Mouse (Mus musculus): Measurements from ENCODE around the gene Bbx. TPM values are rescaled to one million over a fixed set of nuclear protein-coding genes. Genes with fewer than 3 reads are reported as not detected.

Bbx gene
- polyA plus RNA-seq, 1 experiment: 116 TPM

DNA sequence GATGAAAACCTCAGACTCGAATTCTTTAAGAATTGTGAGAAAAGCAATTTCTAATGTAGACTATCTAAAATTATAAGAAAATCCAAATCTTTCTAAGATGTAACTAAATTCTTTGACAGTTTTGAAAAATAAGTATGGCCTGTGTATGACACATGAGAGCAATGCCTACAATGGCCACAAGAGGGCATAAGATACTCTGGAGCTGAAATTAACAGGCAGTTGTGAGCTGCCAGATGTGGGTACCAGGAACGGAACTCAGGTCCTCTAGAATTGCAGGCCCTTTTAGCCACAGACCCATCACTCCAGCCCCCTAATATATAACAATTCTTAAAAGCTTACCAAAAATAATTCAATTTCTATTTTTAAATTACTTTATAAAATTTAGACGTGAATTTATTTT lies 57.6 kb downstream of the Bbx start:
- no peaks in the 10 kb centered on the region for H3K36me3 ChIP-seq (ENCODE audit: control insufficient read depth, insufficient read depth, low read length, poor library complexity, severe bottlenecking)
- no peak overlapping the region for H3K9ac ChIP-seq (ENCODE audit: low read depth, poor library complexity, severe bottlenecking)

DNA sequence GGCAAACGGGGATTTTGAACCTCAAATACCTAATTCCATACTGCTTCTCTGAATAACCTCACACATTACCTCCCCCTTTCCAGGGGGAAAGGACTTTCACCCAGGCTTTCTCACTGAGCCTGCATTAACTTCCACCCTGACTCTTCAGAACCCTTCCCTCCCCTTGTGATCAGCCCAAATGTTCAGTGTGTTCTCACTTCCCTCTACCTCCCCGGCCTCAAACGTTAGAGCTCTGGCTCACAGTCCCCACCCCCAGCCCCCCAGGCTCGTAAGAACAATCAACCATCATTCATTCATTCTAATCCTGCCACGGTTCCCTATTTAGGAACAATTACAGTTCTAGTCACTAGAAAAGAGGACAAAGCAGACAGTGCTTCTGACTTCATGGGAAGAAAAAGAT lies 58.5 kb downstream of the Bbx start:
- Histone ChIP-seq H3K9ac (ENCODE audit: low read depth, poor library complexity, severe bottlenecking) (no peak overlapping the region), H3K9me3 (replicated peaks; ENCODE audit: control insufficient read depth, insufficient read depth, low read length, poor library complexity, severe bottlenecking) (no peaks in the 10 kb centered on the region), H3K27ac (ENCODE audit: insufficient read depth, low read length) (no peak overlapping the region), H3K27me3 (ENCODE audit: control insufficient read depth, insufficient read depth, low read length, poor library complexity, severe bottlenecking) (no peaks in the 10 kb centered on the region), H3K36me3 (ENCODE audit: control insufficient read depth, insufficient read depth, low read length, poor library complexity, severe bottlenecking) (no peaks in the 10 kb centered on the region), H3K4me3 (ENCODE audit: low read depth, low read length) (no peak overlapping the region), H3K4me1 (ENCODE audit: control insufficient read depth, insufficient read depth, low read length) (no peaks in the 10 kb centered on the region)
- TF ChIP-seq POLR2A (IDR thresholded peaks at IDR 0.05; ENCODE audit: insufficient read depth, low read length) (no peak), CTCF (IDR thresholded peaks at IDR 0.05; ENCODE audit: low read depth, low read length) (no peak), EP300 (IDR thresholded peaks at IDR 0.05; ENCODE audit: insufficient read depth, low read depth, low read length) (no peak)

More for the DNA sequence above, 57.6 kb downstream of the Bbx start:
- H3K9me3 ChIP-seq (replicated peaks; ENCODE audit: control insufficient read depth, insufficient read depth, low read length, poor library complexity, severe bottlenecking): no peaks in the 10 kb centered on the region
- no peaks in the 10 kb centered on the region for H3K4me1 ChIP-seq (ENCODE audit: control insufficient read depth, insufficient read depth, low read length)
- no peaks in the 10 kb centered on the region for H3K27me3 ChIP-seq (ENCODE audit: control insufficient read depth, insufficient read depth, low read length, poor library complexity, severe bottlenecking)
- no peak overlapping the region for H3K4me3 ChIP-seq (ENCODE audit: low read depth, low read length)
- no peak overlapping the region for H3K27ac ChIP-seq (ENCODE audit: insufficient read depth, low read length)
- no peak for TF ChIP-seq EP300 (IDR thresholded peaks at IDR 0.05; ENCODE audit: insufficient read depth, low read depth, low read length)
- TF ChIP-seq CTCF (IDR thresholded peaks at IDR 0.05; ENCODE audit: low read depth, low read length): peak; percentile 32

GRCm38 (mm10) chr16:50372543-50372942 lies 59.6 kb downstream of the Bbx start:
- TF ChIP-seq POLR2A (IDR thresholded peaks at IDR 0.05; ENCODE audit: insufficient read depth, low read length): no peak
- no peak for TF ChIP-seq CTCF (IDR thresholded peaks at IDR 0.05; ENCODE audit: low read depth, low read length)
- TF ChIP-seq EP300 (IDR thresholded peaks at IDR 0.05; ENCODE audit: insufficient read depth, low read depth, low read length): no peak
- H3K9ac ChIP-seq (ENCODE audit: low read depth, poor library complexity, severe bottlenecking): no peak overlapping the region
- no peaks in the 10 kb centered on the region for H3K9me3 ChIP-seq (replicated peaks; ENCODE audit: control insufficient read depth, insufficient read depth, low read length, poor library complexity, severe bottlenecking)
- H3K27me3 ChIP-seq (ENCODE audit: control insufficient read depth, insufficient read depth, low read length, poor library complexity, severe bottlenecking): no peaks in the 10 kb centered on the region
- no peaks in the 10 kb centered on the region for H3K36me3 ChIP-seq (ENCODE audit: control insufficient read depth, insufficient read depth, low read length, poor library complexity, severe bottlenecking)
- no peak overlapping the region for H3K27ac ChIP-seq (ENCODE audit: insufficient read depth, low read length)
- H3K4me1 ChIP-seq (ENCODE audit: control insufficient read depth, insufficient read depth, low read length): no peaks in the 10 kb centered on the region
- no peak overlapping the region for H3K4me3 ChIP-seq (ENCODE audit: low read depth, low read length)

DNA sequence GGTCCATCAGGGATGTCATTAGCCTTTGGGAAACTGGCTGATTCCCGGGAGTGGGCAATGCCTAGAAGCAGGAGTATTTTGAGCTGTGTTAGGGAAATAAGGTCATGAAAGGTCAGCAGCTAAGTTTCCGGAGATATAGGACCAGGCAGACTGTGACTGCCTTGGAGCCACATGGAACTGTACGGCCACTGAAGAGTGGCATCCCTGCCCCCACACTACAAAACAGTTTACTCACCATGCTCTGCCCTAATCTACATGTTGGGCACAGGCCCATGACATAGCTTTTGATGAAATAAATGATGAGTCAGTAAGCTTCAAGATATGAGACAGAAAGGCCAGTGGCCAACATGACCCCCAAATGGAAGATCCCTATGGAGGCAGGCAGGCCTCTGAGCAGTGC lies 60.7 kb downstream of the Bbx start:
- no peak for TF ChIP-seq EP300 (IDR thresholded peaks at IDR 0.05; ENCODE audit: insufficient read depth, low read depth, low read length)
- no peak for TF ChIP-seq CTCF (IDR thresholded peaks at IDR 0.05; ENCODE audit: low read depth, low read length)
- TF ChIP-seq POLR2A (IDR thresholded peaks at IDR 0.05; ENCODE audit: insufficient read depth, low read length): no peak
- Histone ChIP-seq H3K9ac (ENCODE audit: low read depth, poor library complexity, severe bottlenecking) (no peak overlapping the region), H3K4me1 (ENCODE audit: control insufficient read depth, insufficient read depth, low read length) (no peaks in the 10 kb centered on the region), H3K27ac (ENCODE audit: insufficient read depth, low read length) (no peak overlapping the region), H3K9me3 (replicated peaks; ENCODE audit: control insufficient read depth, insufficient read depth, low read length, poor library complexity, severe bottlenecking) (no peaks in the 10 kb centered on the region), H3K27me3 (ENCODE audit: control insufficient read depth, insufficient read depth, low read length, poor library complexity, severe bottlenecking) (no peaks in the 10 kb centered on the region), H3K4me3 (ENCODE audit: low read depth, low read length) (no peak overlapping the region), H3K36me3 (ENCODE audit: control insufficient read depth, insufficient read depth, low read length, poor library complexity, severe bottlenecking) (no peaks in the 10 kb centered on the region)

- TF ChIP-seq EP300 (IDR thresholded peaks at IDR 0.05; ENCODE audit: insufficient read depth, low read depth, low read length) (no peak), POLR2A (IDR thresholded peaks at IDR 0.05; ENCODE audit: insufficient read depth, low read length) (no peak), CTCF (IDR thresholded peaks at IDR 0.05; ENCODE audit: low read depth, low read length) (no peak)
- H3K36me3 ChIP-seq (ENCODE audit: control insufficient read depth, insufficient read depth, low read length, poor library complexity, severe bottlenecking): no peaks in the 10 kb centered on the region
- H3K27ac ChIP-seq (ENCODE audit: insufficient read depth, low read length): no peak overlapping the region
- no peaks in the 10 kb centered on the region for H3K9me3 ChIP-seq (replicated peaks; ENCODE audit: control insufficient read depth, insufficient read depth, low read length, poor library complexity, severe bottlenecking)
- H3K4me1 ChIP-seq (ENCODE audit: control insufficient read depth, insufficient read depth, low read length): no peaks in the 10 kb centered on the region
- H3K9ac ChIP-seq (ENCODE audit: low read depth, poor library complexity, severe bottlenecking): no peak overlapping the region
- no peak overlapping the region for H3K4me3 ChIP-seq (ENCODE audit: low read depth, low read length)
- no peaks in the 10 kb centered on the region for H3K27me3 ChIP-seq (ENCODE audit: control insufficient read depth, insufficient read depth, low read length, poor library complexity, severe bottlenecking)
Observed at GRCm38 (mm10) chr16:50370423-50370822, 61.8 kb downstream of the Bbx start.

GRCm38 (mm10) chr16:50366556-50366955 lies 65.6 kb downstream of the Bbx start:
- H3K36me3 ChIP-seq (ENCODE audit: control insufficient read depth, insufficient read depth, low read length, poor library complexity, severe bottlenecking): no peaks in the 10 kb centered on the region
- H3K27ac ChIP-seq (ENCODE audit: insufficient read depth, low read length): no peak overlapping the region
- no peaks in the 10 kb centered on the region for H3K4me1 ChIP-seq (ENCODE audit: control insufficient read depth, insufficient read depth, low read length)
- TF ChIP-seq EP300 (IDR thresholded peaks at IDR 0.05; ENCODE audit: insufficient read depth, low read depth, low read length) (no peak), POLR2A (IDR thresholded peaks at IDR 0.05; ENCODE audit: insufficient read depth, low read length) (no peak), CTCF (IDR thresholded peaks at IDR 0.05; ENCODE audit: low read depth, low read length) (no peak)
- no peaks in the 10 kb centered on the region for H3K27me3 ChIP-seq (ENCODE audit: control insufficient read depth, insufficient read depth, low read length, poor library complexity, severe bottlenecking)
- H3K9me3 ChIP-seq (replicated peaks; ENCODE audit: control insufficient read depth, insufficient read depth, low read length, poor library complexity, severe bottlenecking): no peaks in the 10 kb centered on the region
- no peak overlapping the region for H3K4me3 ChIP-seq (ENCODE audit: low read depth, low read length)
- no peak overlapping the region for H3K9ac ChIP-seq (ENCODE audit: low read depth, poor library complexity, severe bottlenecking)

All from ES-Bruce4 (cell line).